Mouse (Mus musculus): ENCODE results near the gene Gm815.

GRCm38 (mm10) chr19:26854661-26855060 is 31.0 kb upstream of the Gm815 start:
- TF ChIP-seq CTCF (IDR thresholded peaks at IDR 0.05; ENCODE audit: low read depth, low read length) = no peak
- no peak for TF ChIP-seq GATA1 (IDR thresholded peaks at IDR 0.05; ENCODE audit: borderline replicate concordance, low read length)
